Mouse (Mus musculus) olfactory bulb, adult 2 months (tissue): ENCODE data around the gene Adgrf2.

Experiments
- CTCF ChIP-seq: fragments of 200-500 bp; IDR thresholded peaks from 2 replicates; pipeline ENCODE4 v1.5.1; 2012; ENCODE audit warnings: low read depth, mild to moderate bottlenecking, low read length, moderate library complexity; ENCODE audit not compliant: insufficient read depth
- POLR2A ChIP-seq: fragments of 200-500 bp; IDR thresholded peaks from 2 replicates; pipeline ENCODE4 v1.6.1; 2012; ENCODE audit warnings: mild to moderate bottlenecking, low read depth, low read length, moderate library complexity; ENCODE audit not compliant: insufficient read depth

DNA sequence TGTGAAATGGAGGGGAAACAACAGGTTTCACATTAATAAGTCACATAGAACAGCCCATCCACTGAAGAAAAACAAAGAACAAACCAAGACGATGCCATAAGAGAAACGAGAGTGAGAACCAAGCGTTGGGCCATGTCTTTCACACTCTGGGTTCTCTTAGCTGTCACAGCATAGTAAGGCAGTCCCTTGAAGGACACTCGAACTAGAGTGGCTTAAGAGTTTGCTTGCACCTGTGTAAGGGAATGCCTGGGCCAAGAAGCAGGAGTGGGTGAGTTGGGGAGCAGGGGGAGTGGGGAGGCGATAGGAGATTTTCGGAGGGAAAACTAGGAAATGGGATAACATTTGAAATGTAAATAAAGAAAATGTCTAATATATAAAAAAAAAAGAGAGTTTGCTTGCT lies 3.2 kb downstream of the Adgrf2 start:
- TF ChIP-seq CTCF (no peak), POLR2A (no peak)
